Mouse (Mus musculus) regulatory T cell (primary cell): Measurements from ENCODE around the gene Mpg.

ENCODE experiments used
- in situ Hi-C: fragments of 300-600 bp; cut with MboI, MseI; formaldehyde crosslinking; loops from one replicate; pipeline ENCODE4 v1.15.1; 2025; ENCODE audit warnings: high pct_unique_total_duplicates

Mpg gene

GRCm38 (mm10) chr11:32201922-32202685 lies 24.2 kb upstream of the Mpg start:
- in situ Hi-C loops, result no loop called here

- in situ Hi-C loops, result no loop called here
Observed at GRCm38 (mm10) chr11:32205058-32205873, 21.0 kb upstream of the Mpg start, which contains the start of gene Snrnp25. Snrnp25 (plus strand) TSS chr11:32205415.

- in situ Hi-C loops, result no loop called here
Observed at GRCm38 (mm10) chr11:32210623-32211022, 15.7 kb upstream of the Mpg start.

- in situ Hi-C loops, result loop anchor here (5.0 kb wide), 2 partner anchors 33 to 87 kb away; partner anchors contain the start of gene Hbq1a
Observed at GRCm38 (mm10) chr11:32215372-32216162, 10.7 kb upstream of the Mpg start.

- in situ Hi-C loops, result loop anchor here (5.0 kb wide), 2 partner anchors 35 to 85 kb away; partner anchors contain the start of gene Hbq1a
Observed at GRCm38 (mm10) chr11:32216851-32217250, 9.5 kb upstream of the Mpg start.

- in situ Hi-C loops, result loop anchor here (5.0 kb wide), 2 partner anchors 36 to 84 kb away; partner anchors contain the start of gene Hbq1a
Observed at GRCm38 (mm10) chr11:32218501-32219050, 7.7 kb upstream of the Mpg start.

GRCm38 (mm10) chr11:32219287-32219686 lies 7.0 kb upstream of the Mpg start:
- in situ Hi-C loops, result loop anchor here (5.0 kb wide), 2 partner anchors 37 to 83 kb away; partner anchors contain the start of gene Hbq1a

GRCm38 (mm10) chr11:32220607-32221224 lies 5.6 kb upstream of the Mpg start:
- in situ Hi-C loops, result no loop called here

- in situ Hi-C loops, result no loop called here
Observed at GRCm38 (mm10) chr11:32221225-32221950, 4.9 kb upstream of the Mpg start.

- in situ Hi-C loops, result no loop called here
Observed at GRCm38 (mm10) chr11:32221951-32222409, 4.3 kb upstream of the Mpg start, which contains the start of gene Rhbdf1. Rhbdf1 (minus strand) TSS chr11:32222300.

GRCm38 (mm10) chr11:32222570-32223194 lies 3.6 kb upstream of the Mpg start:
- in situ Hi-C loops, result no loop called here

GRCm38 (mm10) chr11:32223297-32223967 lies 2.9 kb upstream of the Mpg start:
- in situ Hi-C loops, result no loop called here

GRCm38 (mm10) chr11:32224468-32225139 lies 1.7 kb upstream of the Mpg start:
- in situ Hi-C loops, result no loop called here

GRCm38 (mm10) chr11:32225222-32226104 lies 842 bp upstream of the Mpg start:
- in situ Hi-C loops, result no loop called here

GRCm38 (mm10) chr11:32227041-32227440 lies 736 bp downstream of the Mpg start:
- in situ Hi-C loops, result no loop called here

GRCm38 (mm10) chr11:32227555-32227954 lies 1.2 kb downstream of the Mpg start:
- in situ Hi-C loops, result no loop called here

GRCm38 (mm10) chr11:32228292-32228845 lies 2.1 kb downstream of the Mpg start:
- in situ Hi-C loops, result no loop called here
